Mouse (Mus musculus) spleen, postnatal 36 days (tissue): ENCODE results near the gene Ccpg1.
A peak's percentile ranks its signal among the peaks of the same experiment; 100 is the strongest.

Experiments used
- DNase-seq, 2 experiments: peaks; one replicate each; pipeline ENCODE4 v3.0.0; 2022; ENCODE audit warnings: low spot score in 2 of 2, mixed read lengths in 1 of 2

The Ccpg1 gene

DNA sequence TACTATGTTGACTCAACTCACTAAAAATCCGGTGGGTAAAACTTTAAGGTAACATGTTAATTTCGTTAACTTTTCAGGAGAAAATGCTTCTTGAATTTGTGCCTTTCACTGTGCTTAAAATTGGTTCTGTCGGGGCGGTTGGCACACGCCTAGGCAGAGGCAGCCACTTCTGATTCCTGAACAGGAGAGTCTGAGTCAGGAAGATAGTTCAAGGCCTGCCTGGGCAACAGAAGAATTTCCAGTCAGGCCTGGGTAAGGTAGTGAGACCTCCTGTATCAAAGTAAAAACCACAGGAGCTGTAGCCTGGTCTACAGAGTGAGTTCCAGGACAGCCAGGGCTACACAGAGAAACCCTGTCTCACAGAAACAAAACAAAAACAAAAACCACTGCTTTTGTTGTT lies 7.3 kb downstream of the Ccpg1 start:
- no peak for DNase-seq

DNA sequence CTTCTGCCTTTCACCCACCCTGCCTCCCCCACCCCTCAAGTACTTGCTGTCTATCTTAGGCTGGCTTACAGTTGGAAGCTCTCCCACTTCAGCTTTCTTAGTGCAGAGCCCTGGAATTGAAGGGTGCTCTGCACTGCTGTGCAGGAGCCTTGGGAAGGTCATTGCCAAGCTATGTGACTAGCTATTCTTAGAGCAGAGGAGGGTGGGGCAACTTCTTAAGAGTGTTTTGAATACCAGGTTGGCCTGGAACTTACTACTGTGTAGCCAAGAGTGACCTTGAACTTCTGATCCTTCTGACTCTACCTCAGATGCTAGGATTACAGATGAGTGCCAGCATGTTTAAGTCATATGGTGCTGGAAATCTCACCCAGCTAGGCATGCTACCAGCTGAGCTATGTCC lies 10.9 kb downstream of the Ccpg1 start:
- no peak for DNase-seq

DNA sequence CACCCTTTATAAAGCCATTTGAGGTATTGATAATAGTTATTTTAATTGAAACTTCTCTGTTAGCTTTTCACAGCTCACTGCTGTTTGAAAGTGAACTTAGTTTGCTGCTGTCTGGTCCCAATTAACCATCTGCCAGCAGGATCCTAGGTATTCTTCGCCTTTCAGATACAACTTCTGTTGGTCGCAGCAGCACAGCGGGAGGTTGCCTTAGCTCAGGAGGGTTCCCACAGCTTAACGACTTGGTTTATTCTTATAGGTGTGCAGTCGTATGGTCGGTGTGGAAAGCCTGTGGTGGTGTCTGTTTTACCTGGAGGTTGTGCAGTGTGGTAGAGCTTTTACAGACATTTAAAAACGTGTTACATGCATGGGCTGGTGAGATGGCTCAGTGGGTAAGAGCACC lies 11.6 kb downstream of the Ccpg1 start:
- DNase-seq: no peak

DNA sequence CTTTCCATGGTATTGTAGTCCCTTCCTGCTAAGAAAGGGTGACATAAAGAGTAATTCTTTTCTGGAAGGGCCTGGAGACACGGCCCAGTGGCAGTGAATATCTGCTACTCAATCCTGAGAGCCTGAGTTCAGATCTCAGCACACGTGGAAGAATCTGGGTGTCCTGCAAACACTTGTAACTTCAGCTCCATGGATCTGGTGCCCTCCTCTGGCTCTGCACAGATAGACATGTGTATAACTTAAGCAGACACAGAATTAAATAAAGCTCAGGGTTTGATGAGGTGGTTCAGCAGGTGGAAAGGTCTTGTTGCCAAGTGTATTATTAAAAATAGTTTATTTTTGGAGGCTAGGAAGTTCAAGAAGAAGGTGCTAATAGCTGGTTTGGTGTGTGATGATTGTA lies 15.3 kb downstream of the Ccpg1 start:
- no peak for DNase-seq

DNA sequence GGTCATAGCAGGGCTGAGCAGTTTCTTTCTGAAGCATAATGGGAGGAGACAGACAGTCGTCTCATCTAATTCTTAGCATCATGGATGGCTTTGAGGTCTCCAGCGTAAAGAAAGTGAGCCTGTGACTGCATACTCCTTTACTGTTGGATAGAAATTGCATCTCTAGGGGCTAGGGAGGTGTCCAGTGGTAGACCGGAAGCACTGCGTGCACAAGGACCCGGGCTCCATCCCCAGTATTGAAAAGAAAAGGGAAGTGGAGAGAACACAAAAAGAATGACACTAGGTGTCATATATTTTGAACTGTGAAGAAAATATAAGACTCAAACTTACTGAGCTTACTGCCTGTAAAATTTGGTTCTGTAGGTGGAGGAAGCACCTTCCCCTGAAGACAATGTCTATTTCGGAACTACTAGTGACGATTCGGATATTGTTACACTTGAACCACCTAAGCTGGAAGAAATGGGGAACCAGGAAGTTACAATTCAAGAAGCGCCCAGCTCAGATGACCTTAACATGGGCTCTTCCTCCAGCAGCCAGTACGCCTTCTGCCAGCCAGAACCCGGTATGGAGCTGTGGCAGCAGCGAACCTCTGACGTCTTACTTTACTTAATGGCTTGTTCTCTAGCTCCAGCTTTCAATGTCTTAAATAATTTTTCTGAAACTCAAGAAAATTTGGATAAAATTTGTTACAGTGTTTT lies 16.2 kb downstream of the Ccpg1 start:
- DNase-seq: no peak

DNA sequence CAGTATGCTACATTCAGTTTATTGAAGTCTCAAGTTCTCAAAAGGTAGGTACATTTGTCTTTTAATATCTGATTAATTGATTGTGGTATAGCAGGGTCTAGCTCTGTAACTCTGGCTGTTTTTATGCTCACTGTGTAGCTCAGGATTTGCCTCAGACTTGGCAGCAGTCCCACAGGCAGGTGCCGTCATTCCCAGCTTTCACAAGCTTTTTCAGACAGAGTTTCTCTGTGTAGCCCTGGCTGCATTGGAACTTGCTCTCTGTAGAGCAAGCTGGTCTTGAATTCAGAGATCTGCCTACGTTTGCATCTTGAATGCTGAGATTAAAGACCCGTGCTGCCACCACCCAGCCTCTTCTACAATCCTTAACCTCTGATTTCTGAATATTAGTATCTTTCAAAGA lies 16.9 kb downstream of the Ccpg1 start:
- DNase-seq: no peak

DNA sequence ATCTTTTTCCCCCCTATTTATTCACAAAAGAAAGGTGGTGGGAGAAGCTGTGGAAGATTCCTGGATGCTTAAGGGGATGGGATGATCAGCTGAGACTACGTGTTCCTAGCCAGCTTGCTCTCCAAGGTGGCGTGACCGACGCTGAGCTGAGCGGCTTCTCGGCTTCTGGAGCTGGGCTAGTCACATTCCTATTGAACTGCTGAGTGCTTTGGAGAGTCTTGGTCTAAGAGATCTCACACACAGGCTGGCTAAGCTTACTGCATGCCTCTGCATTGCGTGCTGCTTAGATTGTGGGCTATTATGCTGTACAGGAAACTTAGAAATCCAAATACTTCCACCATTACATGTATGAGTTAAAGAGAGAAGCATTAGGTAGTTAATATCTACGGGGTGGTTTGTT lies 18.8 kb downstream of the Ccpg1 start:
- no peak for DNase-seq

DNA sequence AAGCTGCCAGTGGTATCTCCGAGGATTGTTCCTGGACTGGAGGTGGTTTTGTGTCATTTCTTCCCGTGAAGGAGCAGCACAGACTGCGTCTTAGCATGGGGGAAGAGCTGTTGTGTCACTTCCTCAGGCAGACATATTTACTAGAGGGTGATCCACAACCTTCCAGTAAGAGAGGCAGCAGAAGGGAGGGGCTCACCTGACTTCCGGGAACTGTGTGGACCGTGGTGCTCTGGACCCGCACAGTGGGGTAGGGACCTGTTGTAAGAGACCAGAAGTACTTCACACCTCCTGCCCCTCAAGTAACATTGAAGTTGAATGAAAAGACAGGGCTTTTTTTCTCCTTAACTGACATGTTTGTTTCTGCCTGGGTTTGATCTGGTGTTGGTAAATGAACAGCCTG lies 19.9 kb downstream of the Ccpg1 start:
- no peak for DNase-seq

DNA sequence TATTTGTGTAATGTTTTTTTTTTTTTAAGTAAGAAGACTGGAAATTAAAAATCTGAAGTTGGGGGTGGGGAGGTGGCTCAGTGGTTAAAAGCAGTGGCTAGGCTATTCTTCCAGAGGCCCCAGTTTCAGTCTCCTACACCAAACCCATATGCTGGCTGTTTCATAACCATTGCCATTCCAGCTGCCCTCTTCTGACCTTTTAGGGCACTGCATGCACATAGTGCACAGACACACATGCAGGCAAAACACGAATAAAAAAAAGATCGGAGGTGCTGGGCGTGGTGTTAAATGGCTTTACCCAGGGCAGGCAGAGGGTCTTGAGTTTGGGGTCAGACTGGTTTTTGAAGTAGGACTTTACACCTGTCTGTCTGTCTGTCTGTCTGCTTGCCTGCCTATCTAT lies 20.9 kb downstream of the Ccpg1 start:
- no peak for DNase-seq

DNA sequence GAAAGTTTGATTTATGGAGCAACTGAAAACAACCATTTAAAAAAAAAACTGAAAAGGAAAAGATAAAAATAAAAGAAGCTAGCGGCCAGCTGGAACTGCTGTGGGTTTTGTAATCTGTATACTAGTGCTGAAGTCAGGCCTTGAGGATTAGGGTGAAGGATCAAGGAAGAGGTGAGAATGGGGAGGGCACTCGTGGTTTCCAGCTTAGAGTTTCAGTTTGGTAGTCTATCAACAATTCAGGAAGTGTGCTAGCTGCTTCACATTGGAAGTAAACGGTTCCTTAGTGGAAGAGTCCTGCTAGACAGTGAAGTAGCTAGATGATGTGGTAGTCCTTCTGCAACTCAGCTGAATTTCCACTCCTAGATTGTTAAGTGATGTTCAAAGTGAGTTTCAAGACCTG lies 23.2 kb downstream of the Ccpg1 start:
- DNase-seq: no peak

DNA sequence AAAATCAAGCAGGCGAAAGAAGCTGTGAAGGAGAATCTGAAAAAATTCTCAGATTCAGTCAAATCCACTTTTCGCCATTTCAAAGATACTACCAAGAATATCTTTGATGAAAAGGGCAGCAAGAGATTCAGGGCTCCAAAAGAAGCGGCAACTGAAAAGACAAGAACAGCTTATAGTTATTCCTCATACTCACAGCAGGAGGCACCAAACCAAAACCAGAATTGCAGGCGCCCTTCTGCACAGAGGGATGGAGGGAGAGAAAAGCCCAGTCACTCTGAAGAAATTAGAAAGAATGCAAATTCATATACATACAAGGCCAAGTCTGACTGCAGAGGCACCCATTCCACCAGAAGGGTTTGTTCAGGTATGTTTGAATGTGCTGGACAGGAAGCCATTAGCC lies 27.4 kb downstream of the Ccpg1 start:
- no peak for DNase-seq

DNA sequence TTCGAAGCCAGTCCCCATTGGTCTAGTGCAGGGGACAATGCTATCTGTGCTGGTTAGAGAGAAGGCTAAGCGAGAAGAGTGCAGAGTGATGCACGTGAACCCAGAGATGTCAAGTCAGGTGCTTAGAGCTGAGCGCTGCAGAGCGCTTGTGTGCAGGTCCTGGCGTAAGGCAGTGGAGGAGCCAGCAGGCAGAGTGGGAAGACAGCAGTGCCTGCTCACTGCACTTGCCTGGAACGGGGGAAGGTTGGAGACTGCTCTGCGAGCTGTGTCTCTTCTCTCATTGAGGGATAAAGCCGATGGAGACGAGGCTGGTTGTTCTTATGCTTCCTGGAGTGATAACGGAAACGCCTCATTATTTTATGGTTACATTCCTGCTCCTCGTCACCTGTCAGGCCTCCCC lies 29.5 kb downstream of the Ccpg1 start:
- DNase-seq: no peak

DNA sequence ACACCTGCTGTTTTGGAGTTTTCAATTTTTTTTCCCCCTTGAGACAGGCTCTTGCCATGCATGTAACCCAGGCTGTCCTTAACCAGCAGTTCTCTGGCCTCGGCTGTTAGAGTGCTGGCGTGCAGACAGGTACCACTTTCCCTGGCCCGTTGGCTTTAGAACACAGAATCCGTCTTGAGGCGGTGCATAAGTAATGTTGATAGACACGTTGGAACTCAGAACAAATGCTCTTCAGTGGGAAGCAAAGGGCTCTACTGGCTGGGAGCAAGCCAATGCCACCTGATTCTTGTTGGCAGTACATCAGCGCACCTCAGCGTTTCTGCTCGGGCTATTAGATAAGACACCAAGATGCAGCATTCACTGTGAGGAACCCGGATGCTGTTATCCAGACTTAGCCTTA lies 34.6 kb downstream of the Ccpg1 start:
- DNase-seq: no peak

DNA sequence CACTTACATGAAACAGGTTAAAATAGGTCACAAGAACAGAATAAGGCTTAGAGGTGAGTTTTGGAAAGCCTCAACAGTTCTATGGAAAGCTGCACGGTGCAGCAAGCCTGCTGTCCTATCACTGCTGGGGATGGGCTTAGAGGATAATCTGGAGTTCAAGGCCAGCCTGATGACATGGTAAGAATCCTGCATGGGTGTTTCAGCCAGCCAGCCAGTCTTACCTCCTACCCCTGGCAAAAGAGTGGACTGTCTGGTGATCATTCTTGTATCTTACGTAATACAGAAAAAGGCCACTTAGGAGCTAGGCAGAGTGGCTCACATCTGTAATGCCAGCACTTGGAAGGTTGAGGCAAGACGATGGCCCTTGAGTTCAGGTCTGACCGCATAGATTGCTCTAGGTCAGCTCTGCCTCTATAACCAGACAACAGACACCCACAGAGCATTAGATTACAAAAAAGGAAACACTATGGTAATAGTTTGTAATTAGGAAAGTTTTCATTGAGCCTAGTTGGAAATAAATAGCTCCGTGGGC lies 35.4 kb downstream of the Ccpg1 start:
- no peak for DNase-seq

DNA sequence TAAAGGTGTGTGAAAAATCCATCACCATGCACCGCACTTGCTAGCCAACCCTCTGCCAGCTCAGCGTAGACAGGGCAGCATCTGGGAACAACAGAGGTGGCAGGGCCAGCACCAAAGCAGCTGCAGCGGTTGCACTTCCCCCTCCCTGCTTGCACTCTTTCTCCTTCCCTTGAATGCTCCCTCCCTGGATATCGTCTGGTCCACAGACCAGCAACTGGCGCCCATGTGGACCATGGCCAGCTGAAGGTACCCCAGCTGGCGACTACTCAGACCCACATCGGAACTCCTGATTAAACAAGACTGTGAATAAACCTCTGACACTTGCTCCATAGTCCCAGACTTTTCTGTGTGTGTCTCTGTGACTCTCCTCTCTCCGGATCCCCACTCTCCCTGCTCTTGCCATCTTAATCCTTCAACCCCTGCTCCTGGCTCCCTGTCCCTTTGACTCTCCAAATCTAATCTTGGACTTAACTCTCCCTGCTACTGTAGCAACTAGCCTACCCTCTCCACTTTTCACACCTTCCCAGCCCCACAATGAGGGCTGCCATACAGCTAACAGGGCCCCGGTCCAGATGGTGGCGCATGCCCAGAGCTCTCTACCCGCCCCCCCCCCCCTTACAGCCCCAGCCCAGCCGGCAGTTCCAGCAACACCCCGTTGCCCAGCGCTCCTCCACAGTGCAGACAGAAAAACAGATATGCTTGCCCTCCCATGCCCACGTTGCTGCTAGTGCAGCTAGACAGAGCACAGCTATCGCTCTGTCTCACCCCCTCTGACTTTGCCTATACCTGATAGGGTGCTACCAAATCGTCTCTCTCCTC lies 40.8 kb downstream of the Ccpg1 start:
- no peak for DNase-seq

DNA sequence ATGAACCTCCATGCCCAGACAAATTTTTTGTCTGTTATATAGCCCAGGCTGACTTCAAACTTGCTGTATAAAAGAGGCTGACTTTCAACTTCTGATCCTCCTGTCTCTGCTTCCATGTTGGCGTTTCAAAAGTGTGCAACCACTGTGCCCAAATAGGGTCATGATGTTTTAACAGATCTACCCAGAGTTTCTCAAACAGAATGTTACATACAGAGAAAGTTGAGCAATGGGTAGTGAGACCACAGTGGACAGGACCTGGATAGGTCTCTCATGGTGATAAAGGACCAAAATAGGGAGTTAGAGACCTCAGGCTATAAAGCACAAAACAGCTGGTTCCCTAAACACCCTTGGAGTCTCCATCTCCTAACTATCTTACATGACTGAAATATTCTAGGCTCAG lies 45.2 kb downstream of the Ccpg1 start:
- no peak for DNase-seq

DNA sequence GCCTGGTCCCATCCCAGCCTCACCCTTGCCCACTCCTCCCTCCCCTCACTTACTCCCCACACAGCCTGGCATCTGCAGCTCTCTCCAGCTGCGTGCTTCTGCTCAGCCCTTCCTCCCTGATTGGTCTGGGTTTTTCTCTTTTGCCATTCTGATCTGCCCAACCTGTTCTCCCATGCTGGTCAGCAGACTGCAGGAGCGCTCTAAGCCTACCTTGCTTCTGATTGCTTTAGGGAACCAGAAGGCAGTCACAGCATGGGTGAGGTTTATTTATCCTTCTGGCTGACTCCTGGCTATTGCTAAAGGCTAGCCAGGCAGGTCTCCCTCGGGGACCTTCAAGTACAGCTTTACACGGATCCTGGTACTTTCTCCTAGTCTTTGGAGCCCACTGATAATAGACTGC lies 46.2 kb downstream of the Ccpg1 start:
- DNase-seq: no peak

DNA sequence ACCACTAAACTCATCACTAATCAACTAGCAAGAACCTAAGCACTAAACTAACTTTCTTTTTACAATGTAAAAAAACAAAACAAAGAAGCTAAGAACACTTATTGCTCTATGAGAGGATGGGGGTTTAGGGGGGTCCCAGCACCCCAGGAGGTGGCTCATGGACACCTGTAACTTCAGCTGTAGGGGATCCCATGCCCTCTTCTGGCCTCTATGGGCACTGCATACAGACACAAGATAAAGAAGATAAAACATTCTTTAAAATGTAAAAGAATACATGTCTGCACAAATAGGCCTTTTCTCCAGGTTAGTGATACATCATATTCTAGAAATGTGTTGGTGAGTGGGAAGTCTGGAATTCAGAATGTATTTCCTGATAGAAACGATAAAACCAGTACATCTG lies 48.2 kb downstream of the Ccpg1 start:
- DNase-seq: no peak

DNA sequence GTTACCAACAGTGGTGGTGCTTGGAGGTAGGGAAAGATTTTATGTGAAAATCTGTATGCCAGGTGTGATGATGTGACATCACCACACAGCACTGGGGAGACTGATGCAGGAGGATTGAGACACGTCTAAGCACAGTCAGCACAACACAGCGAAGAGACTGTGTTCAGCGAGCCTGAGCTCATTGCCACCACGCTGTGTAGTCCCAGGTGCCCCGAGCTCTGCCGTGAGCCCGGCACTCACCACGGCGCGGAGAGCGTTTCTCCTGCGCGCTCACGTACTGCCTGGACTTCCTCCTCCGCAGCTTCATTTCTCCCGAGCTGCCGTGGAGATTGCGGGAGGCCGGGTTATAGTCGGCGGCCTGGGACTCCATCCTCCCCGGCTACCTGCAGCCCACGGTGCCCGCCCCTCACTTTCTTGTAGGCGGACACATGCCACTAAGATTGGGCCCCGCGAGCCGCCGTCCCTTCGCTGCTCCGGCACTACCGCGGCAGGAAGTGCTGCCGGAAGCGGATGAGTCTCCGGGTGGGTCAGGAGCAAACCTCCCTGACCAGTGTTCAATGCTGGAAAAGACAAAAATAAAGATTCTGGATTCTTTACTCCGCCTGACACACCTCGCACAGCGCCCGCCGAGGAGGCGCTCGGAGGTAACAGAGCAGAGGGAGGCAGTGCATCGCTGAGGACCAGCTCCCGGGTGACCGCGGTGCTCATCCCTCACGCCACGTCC lies 54.2 kb downstream of the Ccpg1 start:
- peak; percentile 88 to 90 for DNase-seq

DNA sequence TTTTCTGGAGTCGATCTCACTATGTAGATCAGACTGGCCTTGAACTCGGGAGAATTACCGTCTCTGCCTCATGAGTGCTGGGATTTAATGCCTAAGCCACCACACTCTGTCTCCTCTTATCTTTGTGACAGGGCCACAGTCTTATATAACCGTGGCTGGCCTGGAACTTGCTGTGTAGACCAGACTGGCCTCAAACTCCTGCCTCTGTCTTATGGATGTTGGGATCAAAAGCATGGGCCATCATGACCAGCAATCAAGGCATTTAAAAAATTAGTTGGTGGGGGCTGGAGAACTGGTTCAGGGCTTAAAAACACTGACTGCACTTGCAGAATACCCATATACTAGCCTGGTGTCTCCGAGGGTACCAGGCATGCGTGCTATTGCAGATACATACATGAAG lies 54.9 kb downstream of the Ccpg1 start, which contains the start of gene Pigb:
Gene Pigb (minus strand): TSS at position 299 of the 400 bp plus-strand sequence.
- DNase-seq: no peak

DNA sequence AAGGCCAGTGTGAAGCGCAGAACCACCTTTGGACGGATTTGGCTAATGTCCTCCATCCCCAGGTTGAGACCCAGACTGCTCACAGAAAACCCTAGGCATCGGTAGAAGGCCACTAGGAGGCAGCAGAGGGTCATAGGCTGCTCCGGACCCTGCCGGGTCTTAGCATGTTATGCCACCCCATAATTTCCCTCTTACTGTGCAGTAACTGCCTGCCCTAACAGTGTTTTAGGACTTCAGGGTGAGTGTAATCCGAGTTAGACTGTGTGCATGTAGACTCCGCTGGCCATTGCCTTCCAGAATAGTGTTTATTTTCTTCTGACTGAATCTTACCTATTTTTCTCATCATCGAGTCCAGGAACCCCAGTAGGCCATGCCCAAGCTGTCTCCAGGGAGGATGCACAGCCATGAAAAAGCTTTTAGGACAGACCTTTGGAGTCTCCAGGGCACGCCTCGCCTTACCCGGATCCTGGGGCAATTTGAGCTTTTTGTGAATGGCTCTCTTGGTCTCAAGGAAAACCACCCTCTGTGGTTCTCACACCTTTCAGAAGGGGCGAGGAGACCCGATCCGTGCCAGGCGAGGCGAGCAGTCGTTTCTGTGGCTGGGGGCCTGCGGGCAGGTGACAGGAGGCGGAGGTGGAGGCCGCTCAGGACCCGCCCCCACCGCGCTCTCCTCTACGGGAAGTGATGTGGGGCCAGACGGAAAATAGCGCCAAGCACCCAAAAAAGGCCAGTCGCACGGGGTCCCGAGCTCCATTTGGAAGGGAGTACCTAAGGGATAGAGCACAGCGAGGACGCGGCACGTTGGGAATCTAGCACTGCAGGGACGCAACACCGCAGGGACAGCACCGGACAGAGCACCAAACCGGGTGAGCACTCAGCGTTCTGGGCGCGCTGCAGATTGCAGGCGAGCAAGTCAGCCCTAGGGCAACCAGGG lies 59.2 kb downstream of the Ccpg1 start, which contains the start of gene Rab27a:
Gene Rab27a (plus strand): TSS at position 709 of the 934 bp plus-strand sequence.
- peak; percentile 84 for DNase-seq
